Mouse (Mus musculus) adrenal gland, adult 2 months (tissue): Measurements from ENCODE around the gene Grm8. TPM values are rescaled to one million over a fixed set of nuclear protein-coding genes. Genes with fewer than 3 reads are reported as not detected.
A peak's percentile ranks its signal among the peaks of the same experiment; 100 is the strongest.
"Not testable (repeated sequence)": the region's sequence is repeated elsewhere in the genome, so short reads cannot be mapped to it uniquely, and the experiment has no call there.

Source experiments
- DNase-seq: peaks from one replicate; pipeline ENCODE4 v3.0.0; 2021
- polyA plus RNA-seq: library from polyadenylated mRNA; depleted of rRNA; stranded (reverse); fragments of >200 nt; gene quantifications from 2 replicates; pipeline ENCODE4 v1.2.3, GENCODE M21; 2012
- total RNA-seq, 2 experiments: library from RNA; stranded (reverse); gene quantifications; 2 replicates each; pipeline ENCODE4 v1.2.3; 2021

Grm8 gene
- total and polyA plus RNA-seq, 3 experiments, result 0.03 to 0.75 (median 0.55) TPM

- DNase-seq, result no peak
These were observed 285.3 kb downstream of the Grm8 start for GRCm38 (mm10) chr6:27849644-27850043.

- no peak for DNase-seq
These were observed 298.8 kb downstream of the Grm8 start for GRCm38 (mm10) chr6:27836159-27836558.

GRCm38 (mm10) chr6:27819735-27820134 lies 315.2 kb downstream of the Grm8 start:
- not testable (repeated sequence) for DNase-seq

- peak; percentile 8 for DNase-seq
These were observed 322.2 kb downstream of the Grm8 start for GRCm38 (mm10) chr6:27812789-27813188.

- DNase-seq, result no peak
These were observed 325.0 kb downstream of the Grm8 start for GRCm38 (mm10) chr6:27809996-27810395.

- DNase-seq, result no peak
These were observed 328.2 kb downstream of the Grm8 start for GRCm38 (mm10) chr6:27806741-27807140.

GRCm38 (mm10) chr6:27800881-27801572 lies 334.0 kb downstream of the Grm8 start:
- no peak for DNase-seq

GRCm38 (mm10) chr6:27798735-27799134 lies 336.2 kb downstream of the Grm8 start:
- no peak for DNase-seq

GRCm38 (mm10) chr6:27789566-27789965 lies 345.4 kb downstream of the Grm8 start:
- DNase-seq, result no peak

- DNase-seq, result no peak
These were observed 345.8 kb downstream of the Grm8 start for GRCm38 (mm10) chr6:27789151-27789550.

GRCm38 (mm10) chr6:27782251-27782650 lies 352.7 kb downstream of the Grm8 start:
- no peak for DNase-seq

- no peak for DNase-seq
These were observed 353.6 kb downstream of the Grm8 start for GRCm38 (mm10) chr6:27781371-27781770.

- no peak for DNase-seq
These were observed 359.2 kb downstream of the Grm8 start for GRCm38 (mm10) chr6:27775646-27776271.

- DNase-seq, result no peak
These were observed 372.9 kb downstream of the Grm8 start for GRCm38 (mm10) chr6:27762061-27762460.

GRCm38 (mm10) chr6:27753290-27753829 lies 381.6 kb downstream of the Grm8 start:
- no peak for DNase-seq

GRCm38 (mm10) chr6:27746493-27746892 lies 388.5 kb downstream of the Grm8 start:
- no peak for DNase-seq

- DNase-seq, result no peak
These were observed 389.1 kb downstream of the Grm8 start for GRCm38 (mm10) chr6:27745693-27746451.

GRCm38 (mm10) chr6:27689382-27689781 lies 445.6 kb downstream of the Grm8 start:
- no peak for DNase-seq

- no peak for DNase-seq
These were observed 473.1 kb downstream of the Grm8 start for GRCm38 (mm10) chr6:27661747-27662435.

- DNase-seq, result peak; percentile 26
These were observed 477.5 kb downstream of the Grm8 start for GRCm38 (mm10) chr6:27657520-27657919.

- DNase-seq, result no peak
These were observed 488.5 kb downstream of the Grm8 start for GRCm38 (mm10) chr6:27646503-27646902.

- no peak for DNase-seq
These were observed 489.9 kb downstream of the Grm8 start for GRCm38 (mm10) chr6:27645054-27645453.
